Mouse (Mus musculus): ENCODE measurements at regions not wholly inside any gene's neighbourhood (a gene's known extent, or its start where the extent isn't known, plus 50 kb on each side); places are given as distances from the start of the nearest gene placed in this dataset.

DNA sequence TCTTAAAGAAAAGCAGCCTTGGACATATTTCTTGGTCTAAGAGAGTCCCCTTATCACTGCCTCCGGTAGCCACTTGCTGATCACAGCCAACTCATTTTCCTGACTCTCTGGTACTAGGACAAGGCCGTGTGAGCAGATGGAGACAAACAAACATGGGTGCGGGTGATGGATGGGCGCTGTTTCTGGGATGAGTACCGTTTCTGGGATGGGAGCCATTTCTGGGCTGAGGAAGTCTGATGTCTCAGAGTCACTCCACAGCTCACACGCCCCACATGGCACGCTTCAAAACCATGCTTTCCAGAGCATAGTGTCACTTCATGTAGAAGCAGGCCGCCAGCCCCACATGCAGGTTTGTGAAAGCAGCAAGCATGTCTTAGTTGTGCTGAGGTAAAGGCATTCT is 225.6 kb upstream of the Cxcl12 start:
- DNase-seq (ENCODE audit: low spot score) (no peak), ATAC-seq (ENCODE audit: low FRiP score) (no peak)
- Histone ChIP-seq H3K36me3 (ENCODE audit: insufficient read depth, low read length) (no peaks in the 10 kb centered on the region), H3K9ac (replicated peaks; ENCODE audit: low read length, poor library complexity, severe bottlenecking) (no peak overlapping the region), H3K4me3 (ENCODE audit: low read depth, low read length) (no peak overlapping the region), H3K4me1 (ENCODE audit: insufficient read depth, low read length) (no peaks in the 10 kb centered on the region), H3K27ac (ENCODE audit: low read depth, low read length) (no peak overlapping the region), H3K27me3 (ENCODE audit: insufficient read depth, low read length) (no peaks in the 10 kb centered on the region), H3K4me2 (ENCODE audit: low read depth, low read length, poor library complexity, severe bottlenecking) (no peak overlapping the region), H3K9me3 (ENCODE audit: low read length) (no peaks in the 10 kb centered on the region)
- 95% methylated on average over 8 of the region's 8 CpGs for WGBS
- no peak for TF ChIP-seq CTCF (IDR thresholded peaks at IDR 0.05)

DNA sequence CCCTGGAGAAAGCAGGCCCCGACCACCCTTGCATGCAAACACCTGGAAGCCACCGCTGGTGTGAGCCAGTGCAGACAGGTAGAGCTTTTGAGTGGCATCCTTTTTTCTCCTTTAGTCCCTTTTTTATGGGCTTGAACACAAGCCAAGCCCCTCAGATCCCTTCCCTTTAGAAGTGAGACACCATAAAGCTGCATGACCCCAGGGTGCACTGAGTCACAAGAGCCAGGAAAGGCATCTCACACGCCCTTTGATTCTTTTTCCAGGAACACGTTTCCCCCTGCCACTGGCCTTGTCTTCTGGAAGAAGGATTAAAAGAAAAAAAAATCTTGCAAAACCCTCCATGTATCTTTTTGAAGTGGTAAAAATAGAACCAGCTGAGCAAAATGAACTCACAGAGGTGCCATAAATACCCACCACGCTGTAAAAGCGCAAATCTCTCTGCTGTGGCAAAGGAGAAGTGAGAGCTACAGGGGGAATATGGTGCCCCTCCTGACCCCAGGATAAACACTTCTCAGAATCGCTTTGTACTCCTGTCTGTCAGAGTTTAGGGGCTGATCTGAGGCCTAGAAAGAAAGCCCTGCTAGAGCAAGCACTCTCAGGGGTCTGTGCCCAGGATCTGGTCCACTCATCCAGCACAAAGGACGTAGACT is 222.1 kb upstream of the Cxcl12 start:
- no peaks in the 10 kb centered on the region for H3K4me1 ChIP-seq (ENCODE audit: insufficient read depth, low read length)
- no peak for TF ChIP-seq CTCF (IDR thresholded peaks at IDR 0.05)
- no peak for ATAC-seq (ENCODE audit: low FRiP score)
- H3K27me3 ChIP-seq (ENCODE audit: insufficient read depth, low read length), result no peaks in the 10 kb centered on the region
- H3K27ac ChIP-seq (ENCODE audit: low read depth, low read length), result no peak overlapping the region
- H3K4me3 ChIP-seq (ENCODE audit: low read depth, low read length), result no peak overlapping the region
- H3K9me3 ChIP-seq (ENCODE audit: low read length), result no peaks in the 10 kb centered on the region
- no peak for DNase-seq (ENCODE audit: low spot score)
- H3K4me2 ChIP-seq (ENCODE audit: low read depth, low read length, poor library complexity, severe bottlenecking), result no peak overlapping the region
- H3K36me3 ChIP-seq (ENCODE audit: insufficient read depth, low read length), result no peaks in the 10 kb centered on the region
- H3K9ac ChIP-seq (replicated peaks; ENCODE audit: low read length, poor library complexity, severe bottlenecking), result no peak overlapping the region
- WGBS, result 15% methylated on average over 8 of the region's 8 CpGs

DNA sequence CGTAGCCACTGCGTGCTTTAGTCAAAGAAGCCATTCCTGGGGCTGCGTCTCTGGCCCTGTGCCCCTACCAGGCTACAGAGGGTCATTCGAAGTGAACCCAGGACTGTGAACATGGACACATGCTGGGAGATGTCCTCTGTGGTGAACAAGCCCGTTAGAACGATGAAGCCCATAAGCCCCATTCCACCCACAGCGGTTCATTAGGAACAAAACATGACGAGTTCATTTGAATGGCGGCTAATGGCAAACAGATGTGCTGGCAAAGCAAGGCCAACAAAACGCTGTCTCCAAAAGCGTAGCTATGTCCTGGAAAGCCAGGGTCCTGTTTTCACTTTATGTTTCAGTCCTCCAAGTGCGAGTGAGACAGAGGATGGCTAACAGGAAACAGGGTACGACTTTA is 208.7 kb upstream of the Cxcl12 start:
- Histone ChIP-seq H3K4me3 (ENCODE audit: low read depth, low read length) (no peak overlapping the region), H3K9me3 (ENCODE audit: low read length) (no peaks in the 10 kb centered on the region), H3K27ac (ENCODE audit: low read depth, low read length) (no peak overlapping the region), H3K4me1 (ENCODE audit: insufficient read depth, low read length) (no peaks in the 10 kb centered on the region), H3K27me3 (ENCODE audit: insufficient read depth, low read length) (no peaks in the 10 kb centered on the region), H3K9ac (replicated peaks; ENCODE audit: low read length, poor library complexity, severe bottlenecking) (no peak overlapping the region), H3K36me3 (ENCODE audit: insufficient read depth, low read length) (no peaks in the 10 kb centered on the region), H3K4me2 (ENCODE audit: low read depth, low read length, poor library complexity, severe bottlenecking) (no peak overlapping the region)
- TF ChIP-seq CTCF (IDR thresholded peaks at IDR 0.05), result no peak
- 84% methylated on average over 13 of the region's 13 CpGs for WGBS
- DNase-seq (ENCODE audit: low spot score), result no peak
- ATAC-seq (ENCODE audit: low FRiP score), result no peak

DNA sequence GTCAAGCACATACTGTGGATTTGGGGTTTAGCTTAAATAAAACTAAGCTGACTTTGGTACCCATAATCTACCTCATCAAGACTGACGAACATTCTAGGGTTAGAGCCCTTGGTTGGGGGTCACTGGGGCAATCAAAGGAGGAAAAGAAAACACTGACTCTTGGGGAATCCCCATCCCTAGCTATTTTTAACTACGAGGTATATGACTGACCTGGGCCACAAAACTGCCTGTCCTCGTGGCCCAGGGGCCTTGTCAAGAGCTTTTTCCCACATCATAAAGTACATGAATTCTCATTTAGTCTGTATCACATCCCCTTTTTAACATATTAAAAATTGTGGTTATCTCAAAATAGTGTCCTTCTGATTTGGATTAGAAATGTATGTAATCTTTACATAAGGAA is 207.7 kb upstream of the Cxcl12 start:
- Histone ChIP-seq H3K27ac (ENCODE audit: low read depth, low read length) (no peak overlapping the region), H3K4me1 (ENCODE audit: insufficient read depth, low read length) (no peaks in the 10 kb centered on the region), H3K36me3 (ENCODE audit: insufficient read depth, low read length) (no peaks in the 10 kb centered on the region), H3K9me3 (ENCODE audit: low read length) (no peaks in the 10 kb centered on the region), H3K4me3 (ENCODE audit: low read depth, low read length) (no peak overlapping the region), H3K27me3 (ENCODE audit: insufficient read depth, low read length) (no peaks in the 10 kb centered on the region), H3K9ac (replicated peaks; ENCODE audit: low read length, poor library complexity, severe bottlenecking) (no peak overlapping the region), H3K4me2 (ENCODE audit: low read depth, low read length, poor library complexity, severe bottlenecking) (no peak overlapping the region)
- DNase-seq (ENCODE audit: low spot score) (no peak), ATAC-seq (ENCODE audit: low FRiP score) (no peak)
- WGBS, result 77% methylated on average over 3 of the region's 3 CpGs
- TF ChIP-seq CTCF (IDR thresholded peaks at IDR 0.05), result no peak

DNA sequence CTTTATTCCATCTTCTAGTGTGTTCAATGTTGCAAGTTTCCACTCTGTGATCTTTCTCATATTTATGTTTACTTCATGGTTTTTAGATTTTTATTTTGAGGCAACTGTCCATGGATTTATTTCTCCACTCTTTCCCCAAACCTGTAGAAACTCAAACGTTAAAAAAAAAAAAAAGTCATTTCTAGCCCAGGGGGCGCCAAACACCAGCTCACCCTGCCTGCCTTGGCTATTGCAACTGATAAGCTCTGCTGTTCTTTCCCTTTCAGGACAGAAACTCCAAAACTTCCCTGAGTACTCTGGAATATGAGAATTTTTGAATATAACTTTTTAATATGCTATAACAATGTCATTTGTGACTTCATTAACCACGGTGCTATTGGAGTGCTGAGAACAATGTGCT is 201.9 kb upstream of the Cxcl12 start:
- Histone ChIP-seq H3K9me3 (ENCODE audit: low read length) (no peaks in the 10 kb centered on the region), H3K36me3 (ENCODE audit: insufficient read depth, low read length) (no peaks in the 10 kb centered on the region), H3K27ac (ENCODE audit: low read depth, low read length) (no peak overlapping the region), H3K4me2 (ENCODE audit: low read depth, low read length, poor library complexity, severe bottlenecking) (no peak overlapping the region), H3K4me3 (ENCODE audit: low read depth, low read length) (no peak overlapping the region), H3K9ac (replicated peaks; ENCODE audit: low read length, poor library complexity, severe bottlenecking) (no peak overlapping the region), H3K4me1 (ENCODE audit: insufficient read depth, low read length) (no peaks in the 10 kb centered on the region), H3K27me3 (ENCODE audit: insufficient read depth, low read length) (no peaks in the 10 kb centered on the region)
- no peak for ATAC-seq (ENCODE audit: low FRiP score)
- peak; percentile 64 for TF ChIP-seq CTCF (IDR thresholded peaks at IDR 0.05)
- peak; percentile 31 for DNase-seq (ENCODE audit: low spot score)
- WGBS, result 25% methylated on average over 3 of the region's 3 CpGs

DNA sequence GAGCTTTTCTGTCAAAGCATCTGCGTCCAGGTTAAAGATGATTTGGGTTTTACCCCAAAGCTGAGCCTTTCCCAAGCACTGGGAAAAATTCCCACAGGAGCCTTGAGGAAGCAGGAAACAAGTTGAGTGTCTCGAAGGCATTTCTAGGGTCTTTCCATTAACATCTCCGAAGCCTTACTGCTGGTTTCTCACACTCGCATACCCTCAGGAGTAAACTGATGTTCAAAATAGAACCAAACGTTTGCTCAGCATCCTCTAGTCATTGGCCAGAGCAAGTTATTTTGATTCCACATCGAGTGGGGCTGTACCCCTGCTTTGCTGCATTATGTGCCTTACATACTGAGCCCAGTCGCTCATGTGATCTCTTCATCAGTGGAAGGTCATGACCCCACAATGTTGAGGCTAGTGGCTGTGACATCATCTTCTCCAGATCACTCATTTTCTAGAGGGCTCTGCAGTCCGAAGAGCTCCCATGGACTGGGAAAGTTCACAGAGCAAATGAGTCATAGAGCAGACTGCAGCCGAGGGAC is 198.9 kb upstream of the Cxcl12 start:
- no peak for TF ChIP-seq CTCF (IDR thresholded peaks at IDR 0.05)
- H3K27ac ChIP-seq (ENCODE audit: low read depth, low read length), result no peak overlapping the region
- H3K9ac ChIP-seq (replicated peaks; ENCODE audit: low read length, poor library complexity, severe bottlenecking), result no peak overlapping the region
- 67% methylated on average over 9 of the region's 9 CpGs for WGBS
- no peaks in the 10 kb centered on the region for H3K9me3 ChIP-seq (ENCODE audit: low read length)
- no peaks in the 10 kb centered on the region for H3K36me3 ChIP-seq (ENCODE audit: insufficient read depth, low read length)
- H3K27me3 ChIP-seq (ENCODE audit: insufficient read depth, low read length), result no peaks in the 10 kb centered on the region
- no peak overlapping the region for H3K4me3 ChIP-seq (ENCODE audit: low read depth, low read length)
- H3K4me2 ChIP-seq (ENCODE audit: low read depth, low read length, poor library complexity, severe bottlenecking), result no peak overlapping the region
- H3K4me1 ChIP-seq (ENCODE audit: insufficient read depth, low read length), result no peaks in the 10 kb centered on the region
- DNase-seq (ENCODE audit: low spot score) (no peak), ATAC-seq (ENCODE audit: low FRiP score) (no peak)
